Mouse (Mus musculus) hindbrain, embryonic 13.5 days (tissue): ENCODE results near the gene Ibtk. TPM values are rescaled to one million over a fixed set of nuclear protein-coding genes. Genes with fewer than 3 reads are reported as not detected.

Experiments used
- ATAC-seq: fragments of 200-750 bp; cut with Nextera tagmentation; 2 replicates; pipeline ENCODE4 v1.8.0; 2017; ENCODE audit warnings: moderate TSS enrichment; ENCODE audit not compliant: low FRiP score
- H3K27ac ChIP-seq: fragments of 300-500 bp; sonication (generic); 2 replicates; pipeline ENCODE4 v1.5.1; 2015; ENCODE audit warnings: inconsistent platforms, mild to moderate bottlenecking, moderate library complexity
- H3K27me3 ChIP-seq: fragments of 300-500 bp; sonication (generic); 2 replicates; pipeline ENCODE4 v1.6.1; 2015; ENCODE audit warnings: mild to moderate bottlenecking, inconsistent platforms
- H3K36me3 ChIP-seq: fragments of 300-500 bp; sonication (generic); 2 replicates; pipeline ENCODE4 v1.6.1; 2015; ENCODE audit warnings: mild to moderate bottlenecking, inconsistent platforms
- H3K4me1 ChIP-seq: fragments of 300-500 bp; sonication (generic); replicated peaks from 2 replicates; pipeline ENCODE4 v1.6.1; 2015; ENCODE audit warnings: inconsistent platforms
- H3K4me2 ChIP-seq: fragments of 300-500 bp; sonication (generic); 2 replicates; pipeline ENCODE4 v1.6.1; 2015; ENCODE audit warnings: inconsistent platforms, mild to moderate bottlenecking, moderate library complexity
- H3K4me3 ChIP-seq: fragments of 300-500 bp; sonication (generic); 2 replicates; pipeline ENCODE4 v1.5.1; 2015; ENCODE audit warnings: mild to moderate bottlenecking, inconsistent platforms
- H3K9ac ChIP-seq: fragments of 300-500 bp; sonication (generic); 2 replicates; pipeline ENCODE4 v1.6.1; 2015; ENCODE audit warnings: mild to moderate bottlenecking, inconsistent platforms
- H3K9me3 ChIP-seq: fragments of 300-500 bp; sonication (generic); 2 replicates; pipeline ENCODE4 v1.6.1; 2016; ENCODE audit warnings: inconsistent platforms
- WGBS: fragments of 180-500 bp; shearing (Covaris S2); methylation state at CpG from one replicate; pipeline ENCODE4 v1.1.7; 2015; 5-methylcytosine and 5-hydroxymethylcytosine counted together
- polyA plus RNA-seq: library from polyadenylated mRNA; unstranded; fragments of >200 nt; fragmentation: Nextera tagmentation; extraction: Ambion mirVana; gene quantifications from 2 replicates; pipeline ENCODE4 v1.2.1, GENCODE M21; 2015

The Ibtk gene
- polyA plus RNA-seq, 1 experiment from 2014 or later, result 32.8 TPM

GRCm38 (mm10) chr9:85749922-85750509 is 882 bp upstream of the Ibtk start:
- peak; percentile 10; the same call in 1 of the 2 replicates for ATAC-seq
- Histone ChIP-seq H3K4me2 (peak overlapping the region; percentile 64), H3K27me3 (no peaks in the 10 kb centered on the region), H3K36me3 (0 out of 2 replicates have a peak, but pooled peaks cover 2% of the 10 kb centered on the region), H3K9ac (peak overlapping the region; percentile 93), H3K9me3 (no peaks in the 10 kb centered on the region), H3K27ac (peak overlapping the region; percentile 98), H3K4me3 (peak overlapping the region; percentile 83), H3K4me1 (peaks cover 19% of the 10 kb centered on the region)
- 35% methylated on average over 5 of the region's 5 CpGs for WGBS

GRCm38 (mm10) chr9:85748204-85749141 is 661 bp downstream of the Ibtk start:
- Histone ChIP-seq H3K9me3 (no peaks in the 10 kb centered on the region), H3K27ac (peak overlapping the region; percentile 98), H3K36me3 (peaks cover 3% of the 10 kb centered on the region), H3K4me2 (peak overlapping the region; percentile 64), H3K4me3 (peak overlapping the region; percentile 83), H3K9ac (peak overlapping the region; percentile 93), H3K27me3 (no peaks in the 10 kb centered on the region), H3K4me1 (peaks cover 19% of the 10 kb centered on the region)
- ATAC-seq, result peak; percentile 86
- WGBS, result 2% methylated on average over 43 of the region's 43 CpGs

DNA sequence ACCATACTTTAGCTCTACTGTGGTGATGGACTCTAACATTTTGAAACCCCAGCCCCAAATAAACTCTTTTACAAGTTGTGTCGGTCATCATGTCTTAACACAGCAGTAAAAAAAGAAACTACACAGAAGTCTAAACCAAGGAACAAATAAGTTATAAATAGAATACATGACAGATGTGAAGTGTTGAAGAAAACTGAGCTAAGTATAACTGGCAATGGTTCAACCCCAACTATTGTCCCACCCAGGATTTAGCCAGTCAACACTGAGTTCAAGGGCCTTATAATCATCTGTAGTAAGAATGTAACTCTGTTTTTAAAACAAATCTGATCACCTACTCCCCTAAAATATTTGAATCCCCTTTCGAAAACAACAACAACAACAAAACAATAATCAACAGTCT is 3.6 kb downstream of the Ibtk start:
- 96% methylated on average over 2 of the region's 2 CpGs for WGBS

DNA sequence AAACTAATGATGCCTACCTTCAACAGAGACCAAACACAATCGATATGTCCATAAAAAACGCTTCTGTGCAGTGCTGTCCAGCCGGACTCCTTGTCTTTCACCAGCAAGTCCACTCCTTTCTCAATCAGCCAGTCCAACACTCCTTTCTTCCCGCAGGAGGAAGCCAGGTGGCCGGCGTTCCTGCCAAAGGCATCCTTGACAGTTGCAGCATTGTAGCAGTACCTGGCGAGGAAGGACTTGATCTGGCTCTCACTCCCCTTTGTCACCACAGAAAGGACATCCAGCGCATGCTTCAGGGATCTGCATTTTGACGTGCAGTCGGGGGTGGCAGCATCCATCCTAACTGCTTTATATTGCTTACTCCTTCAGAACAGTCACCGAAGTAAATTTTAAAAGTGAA is 5.8 kb downstream of the Ibtk start:
- ATAC-seq, result no peak
- no peak overlapping the region for H3K4me2 ChIP-seq
- no peak overlapping the region for H3K9ac ChIP-seq
- H3K27ac ChIP-seq, result no peak overlapping the region
- no peaks in the 10 kb centered on the region for H3K9me3 ChIP-seq
- peaks cover 27% of the 10 kb centered on the region for H3K36me3 ChIP-seq
- H3K4me1 ChIP-seq, result peaks cover 20% of the 10 kb centered on the region
- H3K27me3 ChIP-seq, result no peaks in the 10 kb centered on the region
- no peak overlapping the region for H3K4me3 ChIP-seq
- 90% methylated on average over 11 of the region's 11 CpGs for WGBS

More for the DNA sequence above, 3.6 kb downstream of the Ibtk start:
- Histone ChIP-seq H3K4me2 (no peak overlapping the region), H3K36me3 (peaks cover 25% of the 10 kb centered on the region), H3K27me3 (no peaks in the 10 kb centered on the region), H3K4me1 (peaks cover 27% of the 10 kb centered on the region), H3K9me3 (no peaks in the 10 kb centered on the region), H3K4me3 (no peak overlapping the region), H3K27ac (no peak overlapping the region), H3K9ac (no peak overlapping the region)
- ATAC-seq, result no peak

DNA sequence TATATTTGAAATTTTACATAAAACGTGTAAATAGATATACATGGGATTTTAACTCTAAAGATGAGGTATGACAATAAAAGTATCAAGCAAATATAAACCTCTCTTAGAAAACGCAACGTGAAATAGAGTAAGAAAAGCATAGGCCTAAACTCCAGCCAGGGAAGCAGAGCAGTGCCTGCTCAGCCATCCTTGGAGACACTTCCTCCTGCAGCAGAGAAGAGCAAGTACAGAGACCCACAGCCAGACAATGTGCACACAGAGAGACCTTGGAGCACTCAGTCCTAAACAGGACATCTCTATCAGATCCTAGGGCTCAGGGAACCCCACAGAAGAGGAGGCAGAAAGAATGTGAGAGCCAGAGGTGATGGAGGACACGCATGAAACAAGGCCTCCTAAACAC is 7.0 kb downstream of the Ibtk start:
- no peak overlapping the region for H3K4me3 ChIP-seq
- WGBS, result 90% methylated on average over 4 of the region's 4 CpGs
- H3K27ac ChIP-seq, result no peak overlapping the region
- no peaks in the 10 kb centered on the region for H3K27me3 ChIP-seq
- no peak overlapping the region for H3K9ac ChIP-seq
- peaks cover 13% of the 10 kb centered on the region; the same call in 1 of the 2 replicates for H3K4me1 ChIP-seq
- no peaks in the 10 kb centered on the region for H3K9me3 ChIP-seq
- H3K4me2 ChIP-seq, result no peak overlapping the region
- peaks cover 27% of the 10 kb centered on the region for H3K36me3 ChIP-seq
- ATAC-seq, result no peak

DNA sequence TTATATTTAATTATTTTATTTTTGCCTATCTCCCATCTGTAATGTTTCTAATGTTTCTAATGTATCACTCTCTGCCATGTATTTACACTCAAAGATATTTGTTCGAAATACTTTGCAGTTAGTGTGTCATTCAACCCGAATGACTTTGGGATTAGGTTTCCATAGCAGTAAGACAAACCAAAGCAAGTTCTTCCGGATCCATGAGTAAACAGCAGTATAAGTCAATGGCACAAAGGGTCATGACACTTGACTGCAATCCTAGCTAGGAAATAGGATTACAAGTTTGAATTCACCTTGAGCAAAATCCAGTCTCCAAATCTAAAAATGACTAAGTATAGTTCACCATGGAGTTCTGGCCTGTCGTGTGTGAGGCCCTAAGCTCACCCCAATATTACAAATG is 9.9 kb downstream of the Ibtk start:
- 91% methylated on average over 4 of the region's 4 CpGs for WGBS
- Histone ChIP-seq H3K36me3 (peaks cover 48% of the 10 kb centered on the region), H3K27ac (no peak overlapping the region), H3K9ac (no peak overlapping the region), H3K27me3 (no peaks in the 10 kb centered on the region), H3K9me3 (no peaks in the 10 kb centered on the region), H3K4me1 (peaks cover 7% of the 10 kb centered on the region; the same call in 1 of the 2 replicates), H3K4me2 (no peak overlapping the region), H3K4me3 (no peak overlapping the region)
- ATAC-seq, result no peak

DNA sequence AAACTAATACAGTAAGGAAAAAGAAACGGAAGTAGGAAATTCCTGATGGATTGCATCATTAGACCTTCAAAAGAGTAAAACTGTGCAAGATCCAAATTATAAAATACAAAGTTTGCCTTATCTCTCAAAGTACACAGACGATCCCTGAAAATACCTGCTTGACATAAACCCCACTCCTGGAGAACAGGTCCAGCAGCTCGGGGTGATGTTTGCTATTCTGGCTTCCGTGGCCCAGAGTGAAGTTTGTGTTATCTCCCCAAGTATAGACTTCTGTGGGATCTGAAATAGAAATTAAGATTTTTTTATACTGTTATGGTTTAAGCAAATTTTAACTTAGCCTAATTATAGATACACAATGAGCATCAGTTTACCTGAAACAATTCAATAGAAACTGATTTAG is 14.3 kb downstream of the Ibtk start:
- 92% methylated on average over 4 of the region's 4 CpGs for WGBS
- Histone ChIP-seq H3K36me3 (peaks cover 57% of the 10 kb centered on the region), H3K9ac (no peak overlapping the region), H3K27me3 (no peaks in the 10 kb centered on the region), H3K27ac (no peak overlapping the region), H3K4me2 (no peak overlapping the region), H3K9me3 (no peaks in the 10 kb centered on the region), H3K4me3 (no peak overlapping the region), H3K4me1 (no peaks in the 10 kb centered on the region)
- ATAC-seq, result no peak

- no peak for ATAC-seq
- no peak overlapping the region for H3K27ac ChIP-seq
- no peaks in the 10 kb centered on the region for H3K9me3 ChIP-seq
- H3K4me3 ChIP-seq, result no peak overlapping the region
- peaks cover 77% of the 10 kb centered on the region for H3K36me3 ChIP-seq
- H3K4me1 ChIP-seq, result no peaks in the 10 kb centered on the region
- WGBS, result 94% methylated on average over 9 of the region's 9 CpGs
- no peaks in the 10 kb centered on the region for H3K27me3 ChIP-seq
- no peak overlapping the region for H3K9ac ChIP-seq
- H3K4me2 ChIP-seq, result no peak overlapping the region
These were observed 25.1 kb downstream of the Ibtk start for GRCm38 (mm10) chr9:85724078-85724477.

DNA sequence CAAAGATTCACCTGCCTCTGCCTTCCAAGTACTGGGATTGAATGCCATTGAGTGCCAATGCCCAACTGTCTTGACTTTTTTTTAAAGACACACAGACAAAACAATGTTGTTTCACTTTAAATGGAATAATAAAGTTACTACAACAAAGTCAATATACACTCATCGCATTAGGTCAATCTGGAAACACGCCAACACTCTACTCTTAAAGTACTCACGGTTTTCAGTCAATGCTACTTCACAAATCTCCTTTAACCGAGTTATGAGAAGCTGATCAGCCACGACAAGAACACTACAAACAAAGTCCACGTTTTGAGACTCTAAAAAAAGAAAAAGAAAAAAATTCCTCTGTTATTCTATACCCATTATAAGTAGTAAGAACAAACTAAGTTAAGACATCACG is 31.8 kb downstream of the Ibtk start:
- 95% methylated on average over 7 of the region's 7 CpGs for WGBS
- H3K4me2 ChIP-seq, result no peak overlapping the region
- no peak overlapping the region for H3K4me3 ChIP-seq
- H3K27me3 ChIP-seq, result no peaks in the 10 kb centered on the region
- no peaks in the 10 kb centered on the region for H3K9me3 ChIP-seq
- no peak overlapping the region for H3K27ac ChIP-seq
- ATAC-seq, result no peak
- H3K36me3 ChIP-seq, result peaks cover 77% of the 10 kb centered on the region
- no peak overlapping the region for H3K9ac ChIP-seq
- no peaks in the 10 kb centered on the region for H3K4me1 ChIP-seq

- Histone ChIP-seq H3K4me3 (no peak overlapping the region), H3K4me1 (no peaks in the 10 kb centered on the region), H3K4me2 (no peak overlapping the region), H3K9me3 (no peaks in the 10 kb centered on the region), H3K27ac (no peak overlapping the region), H3K27me3 (no peaks in the 10 kb centered on the region), H3K9ac (no peak overlapping the region), H3K36me3 (peaks cover 86% of the 10 kb centered on the region)
- ATAC-seq, result no peak
- 96% methylated on average over 6 of the region's 6 CpGs for WGBS
These were observed 41.8 kb downstream of the Ibtk start for GRCm38 (mm10) chr9:85707302-85707701.

GRCm38 (mm10) chr9:85701981-85702380 is 47.2 kb downstream of the Ibtk start:
- Histone ChIP-seq H3K9ac (no peak overlapping the region), H3K4me2 (no peak overlapping the region), H3K4me1 (no peaks in the 10 kb centered on the region), H3K27me3 (no peaks in the 10 kb centered on the region), H3K9me3 (no peaks in the 10 kb centered on the region), H3K4me3 (no peak overlapping the region), H3K36me3 (peaks cover 57% of the 10 kb centered on the region), H3K27ac (no peak overlapping the region)
- 95% methylated on average over 5 of the region's 5 CpGs for WGBS
- ATAC-seq, result no peak

DNA sequence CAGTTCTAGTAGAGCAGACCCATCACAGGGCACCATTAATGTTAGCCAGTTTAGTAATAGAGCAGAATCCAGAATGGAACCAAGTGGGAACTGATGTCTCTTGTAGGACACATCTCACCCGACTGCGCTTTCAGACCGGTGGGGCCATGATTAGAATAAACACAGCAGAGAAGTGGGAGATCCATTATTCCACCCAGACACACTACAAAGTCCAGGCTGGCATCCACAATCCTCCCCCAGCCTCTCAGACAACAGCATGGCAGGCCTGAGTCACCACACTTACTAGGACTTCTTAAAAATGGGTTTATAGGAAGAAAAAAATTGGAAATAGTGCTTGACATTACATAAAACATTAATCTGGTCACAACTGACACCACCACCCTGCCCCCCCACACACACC is 53.5 kb downstream of the Ibtk start:
- Histone ChIP-seq H3K9ac (no peak overlapping the region), H3K27me3 (no peaks in the 10 kb centered on the region), H3K9me3 (no peaks in the 10 kb centered on the region), H3K4me3 (no peak overlapping the region), H3K27ac (no peak overlapping the region), H3K36me3 (peaks cover 22% of the 10 kb centered on the region), H3K4me1 (peaks cover 4% of the 10 kb centered on the region), H3K4me2 (no peak overlapping the region)
- no peak for ATAC-seq
- 82% methylated on average over 3 of the region's 3 CpGs for WGBS
